Mouse (Mus musculus) thymus, adult 2 months (tissue): ENCODE results near the gene Prss56. TPM values are rescaled to one million over a fixed set of nuclear protein-coding genes. Genes with fewer than 3 reads are reported as not detected.

Source experiments
- DNase-seq: peaks from one replicate; pipeline ENCODE4 v3.0.0; 2021
- H3K27ac ChIP-seq: fragments of 200-500 bp; 2 replicates; pipeline ENCODE4 v1.5.1; 2012; ENCODE audit warnings: low read length, control low read depth; ENCODE audit not compliant: control insufficient read depth, insufficient read depth
- H3K27me3 ChIP-seq: fragments of 200-500 bp; 2 replicates; pipeline ENCODE4 v1.6.1; 2012; ENCODE audit warnings: mild to moderate bottlenecking, low read length, moderate library complexity, mixed read lengths; ENCODE audit not compliant: control insufficient read depth, insufficient read depth
- H3K36me3 ChIP-seq: fragments of 200-500 bp; 2 replicates; pipeline ENCODE4 v1.6.1; 2012; ENCODE audit warnings: mild to moderate bottlenecking, low read length, moderate library complexity; ENCODE audit not compliant: control insufficient read depth, insufficient read depth
- H3K4me1 ChIP-seq: fragments of 200-500 bp; replicated peaks from 2 replicates; pipeline ENCODE4 v1.6.1; 2012; ENCODE audit warnings: low read length; ENCODE audit not compliant: control insufficient read depth, insufficient read depth
- H3K4me3 ChIP-seq: fragments of 200-500 bp; 2 replicates; pipeline ENCODE4 v1.5.1; 2012; ENCODE audit warnings: mild to moderate bottlenecking, low read length, control low read depth, moderate library complexity; ENCODE audit not compliant: control insufficient read depth, insufficient read depth
- CTCF ChIP-seq: fragments of 200-500 bp; IDR thresholded peaks from 2 replicates; pipeline ENCODE4 v1.5.1; 2012; ENCODE audit warnings: mild to moderate bottlenecking, control low read depth, low read length, moderate library complexity, borderline replicate concordance; ENCODE audit not compliant: control insufficient read depth, poor library complexity, insufficient read depth; ENCODE audit errors: extremely low read depth
- POLR2A ChIP-seq: fragments of 200-500 bp; IDR thresholded peaks from 2 replicates; pipeline ENCODE4 v1.6.1; 2012; ENCODE audit warnings: mild to moderate bottlenecking, low read length, control low read depth, moderate library complexity; ENCODE audit not compliant: control insufficient read depth, poor library complexity, insufficient read depth; ENCODE audit errors: extremely low read depth
- WGBS: fragments of 180-500 bp; shearing (Covaris S2); methylation state at CpG from one replicate; pipeline ENCODE4 v1.1.7; 2018; 5-methylcytosine and 5-hydroxymethylcytosine counted together
- polyA plus RNA-seq: library from polyadenylated mRNA; depleted of rRNA; stranded (reverse); fragments of >200 nt; gene quantifications from 2 replicates; pipeline ENCODE4 v1.2.3, GENCODE M21; 2012; rRNA removed

Prss56 gene
- polyA plus RNA-seq = 0.10 and 0.23 TPM in 2 replicates

DNA sequence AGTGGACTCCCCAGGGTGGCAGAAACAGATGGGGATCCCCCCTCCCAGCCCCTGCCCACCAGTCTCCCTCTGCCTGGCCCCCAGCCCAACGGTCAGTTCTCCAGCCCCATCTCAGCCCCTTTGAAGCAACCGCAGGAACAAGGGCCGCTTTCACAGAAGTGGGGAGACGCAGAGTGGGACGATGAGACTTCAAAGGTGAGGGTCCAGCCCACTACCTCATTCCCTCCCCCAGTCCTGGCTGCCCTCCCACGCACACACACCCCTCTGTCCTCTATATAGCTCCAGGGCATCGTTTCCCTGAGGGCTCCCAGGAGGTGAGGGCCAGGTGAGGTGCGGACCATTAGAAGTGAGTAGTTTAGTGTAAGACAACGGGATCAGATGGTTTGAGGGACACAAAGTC is at the start of gene Prss56:
Gene Prss56, plus strand, starts transcription at position 301 of the 400 bp plus-strand sequence.
- no peak within 1 kb of the TSS for H3K27ac ChIP-seq
- 79% methylated on average over 9 of the region's 9 CpGs for WGBS
- peaks cover 8% of the 10 kb centered on the region for H3K27me3 ChIP-seq
- no peak within 1 kb of the TSS for H3K4me3 ChIP-seq
- TF ChIP-seq POLR2A (no peak), CTCF (no peak)
- no peaks in the 10 kb centered on the region for H3K36me3 ChIP-seq
- DNase-seq = no peak
- H3K4me1 ChIP-seq = peaks cover 13% of the 10 kb centered on the region; the same call in 1 of the 2 replicates

DNA sequence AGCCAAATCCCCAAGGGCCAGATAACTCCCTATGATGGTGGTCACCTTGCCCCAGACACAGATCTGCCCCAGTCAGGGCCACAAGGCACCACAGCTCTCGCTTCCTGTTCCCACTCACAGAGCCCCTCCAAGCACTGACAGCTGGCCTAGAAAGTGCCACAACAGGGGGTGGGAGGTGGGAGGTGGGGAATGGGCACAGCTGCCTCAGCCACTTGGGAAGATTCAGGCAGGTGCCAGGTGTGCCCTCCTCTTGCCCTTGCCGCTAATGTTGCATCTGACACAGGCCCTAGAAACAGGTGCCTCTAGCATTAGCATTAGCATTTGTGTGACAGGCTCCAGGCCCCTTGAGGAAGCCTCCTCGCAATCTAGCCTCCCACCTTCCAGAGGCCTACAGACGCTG is 41.6 kb upstream of the Prss56 start:
- Histone ChIP-seq H3K4me1 (no peaks in the 10 kb centered on the region), H3K4me3 (no peak overlapping the region), H3K27ac (no peak overlapping the region), H3K36me3 (no peaks in the 10 kb centered on the region), H3K27me3 (no peaks in the 10 kb centered on the region)
- no peak for DNase-seq
- no peak for TF ChIP-seq CTCF
- no peak for TF ChIP-seq POLR2A
- 95% methylated on average over 4 of the region's 4 CpGs for WGBS

DNA sequence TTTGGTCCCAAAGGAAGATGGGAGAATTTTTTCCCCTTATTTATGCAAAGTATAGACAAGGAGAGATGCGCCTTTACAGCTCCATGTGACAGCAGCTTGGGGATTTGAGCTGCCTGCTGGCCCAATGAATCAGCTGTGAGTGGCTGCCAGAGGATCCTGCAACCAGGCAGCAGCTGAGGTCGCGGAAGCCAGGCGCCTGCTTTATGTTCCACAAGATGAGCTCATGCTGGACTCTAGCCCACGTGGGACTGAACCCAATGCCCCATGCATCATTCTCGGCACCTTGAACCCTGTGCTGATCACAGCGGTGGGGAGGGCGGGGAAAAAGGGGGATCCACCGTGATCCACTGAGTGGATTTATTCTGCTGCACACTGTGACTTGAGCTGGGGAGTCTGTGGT is 40.7 kb upstream of the Prss56 start:
- Histone ChIP-seq H3K36me3 (no peaks in the 10 kb centered on the region), H3K4me3 (no peak overlapping the region), H3K27me3 (no peaks in the 10 kb centered on the region), H3K4me1 (no peaks in the 10 kb centered on the region), H3K27ac (no peak overlapping the region)
- WGBS = 79% methylated on average over 9 of the region's 9 CpGs
- DNase-seq = no peak
- no peak for TF ChIP-seq POLR2A
- no peak for TF ChIP-seq CTCF

DNA sequence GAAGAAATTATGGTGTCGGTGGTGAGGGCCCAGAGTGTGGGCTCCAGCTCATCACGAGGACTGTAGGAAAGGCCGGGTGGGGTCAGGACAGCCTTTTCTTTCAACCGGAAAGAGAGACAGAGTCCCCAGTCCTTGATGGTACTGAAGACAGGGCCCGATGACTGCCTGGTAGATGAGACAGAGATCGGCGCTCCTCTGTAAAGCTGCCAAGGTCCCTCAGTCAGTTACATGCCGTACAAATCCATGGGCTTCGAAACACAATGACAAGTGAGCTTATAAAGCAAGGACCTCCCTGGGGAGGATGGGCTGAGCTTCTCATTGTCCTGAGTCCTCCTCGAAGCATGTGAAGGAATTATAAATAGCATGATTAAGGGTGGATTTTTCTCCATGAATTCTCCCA is 40.0 kb upstream of the Prss56 start:
- no peaks in the 10 kb centered on the region for H3K27me3 ChIP-seq
- 92% methylated on average over 10 of the region's 10 CpGs for WGBS
- no peaks in the 10 kb centered on the region for H3K4me1 ChIP-seq
- TF ChIP-seq POLR2A = no peak
- TF ChIP-seq CTCF = no peak
- DNase-seq = no peak
- no peaks in the 10 kb centered on the region for H3K36me3 ChIP-seq
- H3K4me3 ChIP-seq = no peak overlapping the region
- no peak overlapping the region for H3K27ac ChIP-seq

DNA sequence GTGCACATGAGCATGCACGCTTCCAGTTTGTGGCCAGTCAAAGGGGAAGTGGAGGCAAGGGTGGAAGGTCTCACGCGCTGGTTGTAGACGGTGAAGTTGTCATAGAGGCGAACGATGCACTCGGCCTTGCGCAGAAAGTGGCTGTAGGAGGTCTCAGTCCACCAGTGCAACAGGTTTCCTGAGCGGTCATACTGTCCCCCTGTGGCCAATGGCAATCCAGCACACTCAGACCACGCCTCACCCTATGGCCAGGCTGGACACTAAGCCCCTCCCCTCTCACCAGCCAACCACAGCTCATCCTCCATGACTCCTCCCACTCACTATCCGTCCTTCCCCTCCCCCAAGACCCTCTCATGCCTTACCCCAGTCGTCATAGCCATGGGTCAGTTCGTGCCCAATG is 33.7 kb upstream of the Prss56 start:
- H3K27me3 ChIP-seq = peaks cover 6% of the 10 kb centered on the region; the same call in 1 of the 2 replicates
- WGBS = 33% methylated on average over 13 of the region's 13 CpGs
- TF ChIP-seq POLR2A (no peak), CTCF (no peak)
- no peaks in the 10 kb centered on the region for H3K36me3 ChIP-seq
- DNase-seq = no peak
- no peak overlapping the region for H3K27ac ChIP-seq
- no peaks in the 10 kb centered on the region for H3K4me1 ChIP-seq
- no peak overlapping the region for H3K4me3 ChIP-seq

DNA sequence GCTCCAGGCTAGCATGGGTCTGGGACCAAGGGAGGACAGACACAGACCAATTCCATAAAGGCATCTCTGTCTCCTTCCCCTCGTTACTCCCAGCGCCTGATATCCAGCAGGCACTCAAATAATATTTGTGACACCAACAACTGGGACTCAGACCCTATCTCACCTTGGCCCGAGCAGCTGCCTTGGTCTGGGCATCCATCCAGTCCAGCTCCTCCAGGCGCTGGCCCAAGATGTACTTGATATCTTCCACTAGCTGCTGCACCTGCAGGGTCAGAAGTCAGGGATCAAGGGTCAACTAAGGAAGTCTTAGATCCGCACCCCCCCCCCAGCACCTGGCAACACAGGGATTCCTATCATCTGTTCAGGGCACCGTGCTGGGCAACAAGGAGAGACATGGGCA is 31.8 kb upstream of the Prss56 start:
- Histone ChIP-seq H3K4me1 (no peaks in the 10 kb centered on the region), H3K27ac (no peak overlapping the region), H3K4me3 (no peak overlapping the region), H3K27me3 (peaks cover 6% of the 10 kb centered on the region; the same call in 1 of the 2 replicates), H3K36me3 (no peaks in the 10 kb centered on the region)
- DNase-seq = no peak
- WGBS = 84% methylated on average over 6 of the region's 6 CpGs
- TF ChIP-seq POLR2A = no peak
